ENCODE assay signal across 33 mouse cellular contexts in the genomic region with DNA sequence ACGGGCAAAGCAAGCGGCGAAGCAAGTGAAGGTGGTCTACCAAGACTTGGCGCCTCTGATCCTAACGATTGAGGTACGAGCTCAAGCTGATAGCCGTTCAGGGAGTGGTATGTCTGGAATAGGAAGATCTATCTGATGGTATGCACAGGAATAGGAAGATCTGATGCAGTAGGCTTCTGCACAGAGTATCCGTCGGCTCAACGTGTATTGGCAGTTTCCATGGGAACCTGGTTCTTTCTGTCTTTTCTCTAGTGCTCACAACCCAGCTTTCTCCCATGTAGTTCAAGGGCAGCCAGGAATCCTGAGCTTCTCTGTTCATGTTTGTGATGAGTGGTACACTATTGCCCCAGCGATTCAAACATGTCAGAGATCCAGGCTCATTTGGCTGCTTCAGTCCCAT. TPM values are rescaled to one million over a fixed set of nuclear protein-coding genes. Genes with fewer than 3 reads are reported as not detected.
DNase-seq lines count a peak whose midpoint lies in the region; ATAC-seq and TF ChIP-seq lines count a peak whose summit lies in the region.
"Had no signal": no experiment of that assay in that cellular context is flagged by ENCODE, and none has a peak within 500 bp of the region (broad histone marks: within the 10 kb centered on the region; RNA-seq: fewer than 3 reads in every experiment).

No protein-coding gene starts in this region.

- no peak overlapping the region for H3K4me2 ChIP-seq in forebrain, postnatal 0 days (ENCODE audit: low read depth)
- H3K4me2 ChIP-seq in forebrain, embryonic 11.5 days (ENCODE audit: low read depth, low read length, severe bottlenecking) = no peak overlapping the region
- no peak overlapping the region for H3K4me2 ChIP-seq in midbrain, embryonic 11.5 days
- no peak overlapping the region for H3K4me2 ChIP-seq in midbrain, embryonic 13.5 days (replicated peaks)
- H3K4me2 ChIP-seq: embryonic facial prominence, embryonic 12.5 days; heart, embryonic 13.5 days; lung, embryonic 14.5 days had no signal

- H3K27me3 ChIP-seq in forebrain, postnatal 0 days (ENCODE audit: insufficient read depth, low read length) = no peaks in the 10 kb centered on the region
- no peaks in the 10 kb centered on the region for H3K27me3 ChIP-seq in forebrain, embryonic 11.5 days (ENCODE audit: control insufficient read depth, insufficient read depth, low read length)
- H3K27me3 ChIP-seq in midbrain, embryonic 11.5 days (ENCODE audit: control insufficient read depth, insufficient read depth, low read length) = no peaks in the 10 kb centered on the region
- no peaks in the 10 kb centered on the region for H3K27me3 ChIP-seq in midbrain, embryonic 13.5 days
- H3K27me3 ChIP-seq: embryonic facial prominence, embryonic 12.5 days; heart, embryonic 13.5 days had no signal

- 84% methylated on average over 11 of the region's 11 CpGs for WGBS in forebrain, postnatal 0 days
- WGBS in forebrain, embryonic 11.5 days = 94% methylated on average over 11 of the region's 11 CpGs
- 91% methylated on average over 11 of the region's 11 CpGs for WGBS in midbrain, embryonic 11.5 days
- 91% methylated on average over 11 of the region's 11 CpGs for WGBS in midbrain, embryonic 13.5 days

- H3K4me1 ChIP-seq in forebrain, postnatal 0 days (ENCODE audit: insufficient read depth) = no peaks in the 10 kb centered on the region
- no peaks in the 10 kb centered on the region for H3K4me1 ChIP-seq in forebrain, embryonic 11.5 days (replicated peaks; ENCODE audit: control insufficient read depth, insufficient read depth, low read length)
- no peaks in the 10 kb centered on the region for H3K4me1 ChIP-seq in midbrain, embryonic 11.5 days (ENCODE audit: control insufficient read depth, insufficient read depth, low read length)
- H3K4me1 ChIP-seq in midbrain, embryonic 13.5 days (replicated peaks) = peaks cover 3% of the 10 kb centered on the region; the same call in 1 of the 2 replicates
- H3K4me1 ChIP-seq: embryonic facial prominence, embryonic 12.5 days had no signal

- no peaks in the 10 kb centered on the region for H3K9me3 ChIP-seq in forebrain, postnatal 0 days (ENCODE audit: low read length)
- H3K9me3 ChIP-seq in forebrain, embryonic 11.5 days (ENCODE audit: control insufficient read depth, low read length) = no peaks in the 10 kb centered on the region
- no peaks in the 10 kb centered on the region for H3K9me3 ChIP-seq in midbrain, embryonic 11.5 days (ENCODE audit: control insufficient read depth, low read length)
- no peaks in the 10 kb centered on the region for H3K9me3 ChIP-seq in midbrain, embryonic 13.5 days
- H3K9me3 ChIP-seq: embryonic facial prominence, embryonic 12.5 days; G1E; heart, embryonic 13.5 days; hindbrain, embryonic 10.5 days had no signal

- TF ChIP-seq CTCF in forebrain, postnatal 0 days (IDR thresholded peaks at IDR 0.05; ENCODE audit: low read depth) = no peak

- peak; percentile 87 for ATAC-seq in forebrain, postnatal 0 days
- no peak for ATAC-seq in forebrain, embryonic 11.5 days (replicated peaks; ENCODE audit: low FRiP score)
- no peak for ATAC-seq in midbrain, embryonic 11.5 days (ENCODE audit: low FRiP score)
- no peak for ATAC-seq in midbrain, embryonic 13.5 days
- ATAC-seq: intestine, postnatal 0 days had no signal

- no peak overlapping the region for H3K4me3 ChIP-seq in forebrain, postnatal 0 days (ENCODE audit: low read depth, low read length)
- no peak overlapping the region for H3K4me3 ChIP-seq in forebrain, embryonic 11.5 days (ENCODE audit: low read depth, low read length)
- no peak overlapping the region for H3K4me3 ChIP-seq in midbrain, embryonic 11.5 days (ENCODE audit: low read depth, low read length)
- H3K4me3 ChIP-seq in midbrain, embryonic 13.5 days (replicated peaks) = no peak overlapping the region
- H3K4me3 ChIP-seq: embryonic facial prominence, embryonic 12.5 days; heart, embryonic 13.5 days; hindbrain, embryonic 10.5 days had no signal

- no peak overlapping the region for H3K9ac ChIP-seq in forebrain, postnatal 0 days
- no peak overlapping the region for H3K9ac ChIP-seq in forebrain, embryonic 11.5 days (ENCODE audit: low read length)
- H3K9ac ChIP-seq in midbrain, embryonic 11.5 days (ENCODE audit: low read length) = no peak overlapping the region
- no peak overlapping the region for H3K9ac ChIP-seq in midbrain, embryonic 13.5 days (replicated peaks)
- H3K9ac ChIP-seq: embryonic facial prominence, embryonic 12.5 days; heart, embryonic 13.5 days; liver, embryonic 14.5 days; lung, embryonic 14.5 days had no signal

- H3K36me3 ChIP-seq in forebrain, postnatal 0 days (ENCODE audit: insufficient read depth) = no peaks in the 10 kb centered on the region
- H3K36me3 ChIP-seq in forebrain, embryonic 11.5 days (ENCODE audit: control insufficient read depth, insufficient read depth, low read length) = no peaks in the 10 kb centered on the region
- H3K36me3 ChIP-seq in midbrain, embryonic 11.5 days (ENCODE audit: control insufficient read depth, insufficient read depth, low read length) = no peaks in the 10 kb centered on the region
- no peaks in the 10 kb centered on the region for H3K36me3 ChIP-seq in midbrain, embryonic 13.5 days
- H3K36me3 ChIP-seq: embryonic facial prominence, embryonic 12.5 days; G1E; heart, embryonic 13.5 days; hindbrain, embryonic 10.5 days had no signal

- H3K27ac ChIP-seq in forebrain, postnatal 0 days (ENCODE audit: low read depth, low read length) = no peak overlapping the region
- no peak overlapping the region for H3K27ac ChIP-seq in forebrain, embryonic 11.5 days (ENCODE audit: low read depth, low read length)
- H3K27ac ChIP-seq in midbrain, embryonic 11.5 days (ENCODE audit: low read depth, low read length) = no peak overlapping the region
- H3K27ac ChIP-seq in midbrain, embryonic 13.5 days = no peak overlapping the region
- H3K27ac ChIP-seq: embryonic facial prominence, embryonic 12.5 days; heart, embryonic 13.5 days; hindbrain, embryonic 10.5 days; liver, embryonic 14.5 days; stomach, postnatal 0 days had no signal

- DNase-seq in adrenal gland, adult 2 months = peak; percentile 28
- DNase-seq in adrenal gland, adult 18-20 months (ENCODE audit: low spot score in 2 of 2) = no peak
- DNase-seq in forebrain, postnatal 0 days = peak; percentile 37
- DNase-seq in forebrain, embryonic 11.5 days (ENCODE audit: low spot score) = no peak
- DNase-seq in midbrain, embryonic 11.5 days (ENCODE audit: low spot score, missing footprints) = peak; percentile 14
- peak; percentile 9 to 14 for DNase-seq in adrenal gland, postnatal 36 days
- DNase-seq in urinary bladder, adult 18-20 months (ENCODE audit: low spot score in 2 of 2) = no peak
- DNase-seq: cerebellum, adult 11 months; cerebellum, adult 9-10 months; cerebellum, postnatal 36 days; embryo, embryonic 11 days; heart, postnatal 10 days; kidney, adult 9 months; kidney, postnatal 10 days; layer of hippocampus, postnatal 36 days; liver; lung, embryonic 14.5 days; lung, postnatal 14 days; right cerebral cortex, postnatal 4 days; thymus, adult 18-20 months; thymus, postnatal 25 days had no signal

RNA-seq across cellular contexts. Expression of gene Aox1, which starts 40.4 kb away (rescaled TPM):
- 10 to 100 TPM; 35.1 to 58.0 TPM for total RNA-seq in adrenal gland, adult 2 months (2021)
- 9.1 and 10.7 TPM in 2 replicates for polyA plus RNA-seq in adrenal gland, adult 2 months (2012; rRNA removed)
- 10 to 100 TPM; 54.0 to 59.3 TPM for total RNA-seq in adrenal gland, adult 18-20 months (2021)
- total RNA-seq in forebrain, postnatal 0 days (2014; rRNA removed) = 0.69 and 0.90 TPM in 2 replicates
- polyA plus RNA-seq in forebrain, postnatal 0 days (2015; fragmentation: Nextera tagmentation; extraction: Ambion mirVana) = 0.25 and 0.38 TPM in 2 replicates
- 0.12 and 0.16 TPM in 2 replicates for polyA plus RNA-seq in forebrain, embryonic 11.5 days (2014; fragmentation: Nextera tagmentation; extraction: Ambion mirVana)
- 0.15 and 0.18 TPM in 2 replicates for polyA plus RNA-seq in midbrain, embryonic 11.5 days (2014; fragmentation: Nextera tagmentation; extraction: Ambion mirVana)
- 0.12 TPM in 2 replicates for polyA plus RNA-seq in midbrain, embryonic 13.5 days (2015; fragmentation: Nextera tagmentation; extraction: Ambion mirVana)
- 10 to 100 TPM; 26.6 to 47.2 TPM for total RNA-seq in adrenal gland, postnatal 36 days (2021)
- polyA plus RNA-seq: G1E; limb, embryonic 11.5 days had no signal

RNA-seq across cellular contexts. Expression of gene Aox3, which starts 42.8 kb away (rescaled TPM):
- 1 to 10 TPM; 4.2 to 9.4 TPM for total RNA-seq in adrenal gland, adult 2 months (2021)
- 0.42 and 0.55 TPM in 2 replicates for polyA plus RNA-seq in adrenal gland, adult 2 months (2012; rRNA removed)
- total RNA-seq in adrenal gland, adult 18-20 months (2021) = 1 to 10 TPM; 6.4 to 7.1 TPM
- total RNA-seq in forebrain, postnatal 0 days (2014; rRNA removed) = 0.77 and 0.90 TPM in 2 replicates
- polyA plus RNA-seq in forebrain, postnatal 0 days (2015; fragmentation: Nextera tagmentation; extraction: Ambion mirVana) = 0.33 and 0.49 TPM in 2 replicates
- polyA plus RNA-seq in forebrain, embryonic 11.5 days (2014; fragmentation: Nextera tagmentation; extraction: Ambion mirVana) = 0.09 TPM in 1 of 2 replicates, not detected in the other
- 0.07 and 0.08 TPM in 2 replicates for polyA plus RNA-seq in midbrain, embryonic 11.5 days (2014; fragmentation: Nextera tagmentation; extraction: Ambion mirVana)
- polyA plus RNA-seq in midbrain, embryonic 13.5 days (2015; fragmentation: Nextera tagmentation; extraction: Ambion mirVana) = 0.22 and 0.24 TPM in 2 replicates
- total RNA-seq in adrenal gland, postnatal 36 days (2021) = 1 to 10 TPM; 4.1 to 4.7 TPM
- total RNA-seq: neutrophil, adult 5-6 weeks had no signal
- polyA plus RNA-seq: G1E; large intestine, adult 2 months; neural tube, embryonic 11.5 days had no signal

RNA-seq across cellular contexts. Expression of gene Kctd18, which starts 51.3 kb away (rescaled TPM):
- total RNA-seq in adrenal gland, adult 2 months (2021) = 10 to 100 TPM in 1 of 2 experiments, 1 to 10 TPM in 1; 8.4 to 10.9 TPM
- polyA plus RNA-seq in adrenal gland, adult 2 months (2012; rRNA removed) = 4.2 TPM in 2 replicates
- 10 to 100 TPM; 10.4 to 13.7 TPM for total RNA-seq in adrenal gland, adult 18-20 months (2021)
- 41.2 and 57.6 TPM in 2 replicates for total RNA-seq in forebrain, postnatal 0 days (2014; rRNA removed)
- polyA plus RNA-seq in forebrain, postnatal 0 days (2015; fragmentation: Nextera tagmentation; extraction: Ambion mirVana) = 21.8 and 27.5 TPM in 2 replicates
- 19.5 TPM in 2 replicates for polyA plus RNA-seq in forebrain, embryonic 11.5 days (2014; fragmentation: Nextera tagmentation; extraction: Ambion mirVana)
- 18.1 and 21.7 TPM in 2 replicates for polyA plus RNA-seq in midbrain, embryonic 11.5 days (2014; fragmentation: Nextera tagmentation; extraction: Ambion mirVana)
- 24.3 and 26.3 TPM in 2 replicates for polyA plus RNA-seq in midbrain, embryonic 13.5 days (2015; fragmentation: Nextera tagmentation; extraction: Ambion mirVana)
- 10 to 100 TPM in 1 of 2 experiments, 1 to 10 TPM in 1; 9.4 to 12.5 TPM for total RNA-seq in adrenal gland, postnatal 36 days (2021)

Comparison
In these comparisons a context has a peak if more than half of its experiments do, and no peak if none do; other contexts are left out.
1. DNase-seq: peak in adrenal gland, adult 2 months (single experiment), forebrain, postnatal 0 days (single experiment), midbrain, embryonic 11.5 days (single experiment) and adrenal gland, postnatal 36 days (2 of 2); none in adrenal gland, adult 18-20 months (0 of 2), forebrain, embryonic 11.5 days (single experiment) and urinary bladder, adult 18-20 months (0 of 2).